Mouse (Mus musculus) adrenal gland, adult 2 months (tissue): Measurements from ENCODE around the gene Nck2. TPM values are rescaled to one million over a fixed set of nuclear protein-coding genes. Genes with fewer than 3 reads are reported as not detected.

Experiments used
- DNase-seq: peaks from one replicate; pipeline ENCODE4 v3.0.0; 2021
- polyA plus RNA-seq: library from polyadenylated mRNA; depleted of rRNA; stranded (reverse); fragments of >200 nt; gene quantifications from 2 replicates; pipeline ENCODE4 v1.2.3, GENCODE M21; 2012; rRNA removed
- total RNA-seq, 2 experiments: library from RNA; stranded (reverse); gene quantifications; 2 replicates each; pipeline ENCODE4 v1.2.3; 2021

Nck2 gene
- total and polyA plus RNA-seq, 3 experiments: 25.5 to 33.4 (median 29.4) TPM

GRCm38 (mm10) chr1:43568824-43569223, 124.4 kb downstream of the Nck2 start:
- DNase-seq: no peak

- DNase-seq: no peak
Measured at GRCm38 (mm10) chr1:43571105-43571504, 126.7 kb downstream of the Nck2 start.

- DNase-seq: no peak
Measured at GRCm38 (mm10) chr1:43574793-43575304, 130.5 kb downstream of the Nck2 start.

GRCm38 (mm10) chr1:43577371-43577770, 133.0 kb downstream of the Nck2 start:
- no peak for DNase-seq

GRCm38 (mm10) chr1:43583564-43583963, 139.2 kb downstream of the Nck2 start:
- no peak for DNase-seq

- no peak for DNase-seq
Measured at GRCm38 (mm10) chr1:43589001-43589400, 144.6 kb downstream of the Nck2 start.

- DNase-seq: no peak
Measured at GRCm38 (mm10) chr1:43589910-43590309, 145.5 kb downstream of the Nck2 start.

- no peak for DNase-seq
Measured at GRCm38 (mm10) chr1:43590727-43591126, 146.3 kb downstream of the Nck2 start.

GRCm38 (mm10) chr1:43593069-43593468, 148.7 kb downstream of the Nck2 start:
- DNase-seq: no peak

- DNase-seq: no peak
Measured at GRCm38 (mm10) chr1:43594738-43595137, 150.4 kb downstream of the Nck2 start.

GRCm38 (mm10) chr1:43597731-43598130, 153.4 kb downstream of the Nck2 start:
- DNase-seq: no peak

GRCm38 (mm10) chr1:43599483-43599882, 155.1 kb downstream of the Nck2 start:
- no peak for DNase-seq

GRCm38 (mm10) chr1:43601054-43601453, 156.7 kb downstream of the Nck2 start:
- DNase-seq: no peak

- DNase-seq: no peak
Measured at GRCm38 (mm10) chr1:43615948-43616347, 171.6 kb downstream of the Nck2 start.

Other genes with a start within 250 kb of the Nck2 start
- 10 to 100 TPM; 20.0 to 37.1 TPM for gene Fhl2, start 247.6 kb upstream of the Nck2 start, total RNA-seq
- gene Fhl2, start 247.6 kb upstream of the Nck2 start, polyA plus RNA-seq: 15.4 and 16.0 TPM in 2 replicates